Mouse (Mus musculus) MN1 (cell line): ENCODE results near the gene Vamp8.

Experiments
- DNase-seq: peaks from one replicate; pipeline ENCODE4 v3.0.0-alpha.2; 2016; ENCODE audit warnings: low spot score

Vamp8 gene

GRCm38 (mm10) chr6:72389941-72390771 is at the start of gene Vamp8:
TSS of gene Vamp8 (minus strand) at chr6:72390703.
- peak; percentile 21 for DNase-seq

GRCm38 (mm10) chr6:72439355-72440185 is 49.1 kb upstream of the Vamp8 start, which contains the start of gene Mat2a:
TSS of gene Mat2a (minus strand) at chr6:72439558.
- DNase-seq, result peak; percentile 94

- peak; percentile 77 for DNase-seq
Measured at GRCm38 (mm10) chr6:72438862-72439354, 48.4 kb upstream of the Vamp8 start.

- peak; percentile 25 for DNase-seq
Measured at GRCm38 (mm10) chr6:72438226-72438625, 47.7 kb upstream of the Vamp8 start.

GRCm38 (mm10) chr6:72432153-72432552 is 41.6 kb upstream of the Vamp8 start:
- no peak for DNase-seq

GRCm38 (mm10) chr6:72430989-72431921 is 40.8 kb upstream of the Vamp8 start:
- peak; percentile 48 for DNase-seq

GRCm38 (mm10) chr6:72429061-72429842 is 38.7 kb upstream of the Vamp8 start:
- DNase-seq, result no peak

- DNase-seq, result peak; percentile 76
Measured at GRCm38 (mm10) chr6:72428036-72428435, 37.5 kb upstream of the Vamp8 start.

GRCm38 (mm10) chr6:72425646-72426045 is 35.1 kb upstream of the Vamp8 start:
- no peak for DNase-seq

GRCm38 (mm10) chr6:72420901-72421300 is 30.4 kb upstream of the Vamp8 start:
- DNase-seq, result no peak

- DNase-seq, result no peak
Measured at GRCm38 (mm10) chr6:72419806-72420205, 29.3 kb upstream of the Vamp8 start.

GRCm38 (mm10) chr6:72418279-72418678 is 27.8 kb upstream of the Vamp8 start:
- DNase-seq, result no peak

- no peak for DNase-seq
Measured at GRCm38 (mm10) chr6:72415964-72416772, 25.7 kb upstream of the Vamp8 start.

- DNase-seq, result peak; percentile 15
Measured at GRCm38 (mm10) chr6:72415181-72415580, 24.7 kb upstream of the Vamp8 start.

GRCm38 (mm10) chr6:72414076-72414756 is 23.7 kb upstream of the Vamp8 start, which contains the start of gene Ggcx:
TSS of gene Ggcx (plus strand) at chr6:72414308.
- DNase-seq, result peak; percentile 95

- no peak for DNase-seq
Measured at GRCm38 (mm10) chr6:72410518-72410917, 20.0 kb upstream of the Vamp8 start.

- no peak for DNase-seq
Measured at GRCm38 (mm10) chr6:72410003-72410402, 19.5 kb upstream of the Vamp8 start.

- peak; percentile 73 for DNase-seq
Measured at GRCm38 (mm10) chr6:72409567-72409966, 19.1 kb upstream of the Vamp8 start.

- peak; percentile 93 for DNase-seq
Measured at GRCm38 (mm10) chr6:72407119-72407518, 16.6 kb upstream of the Vamp8 start.
